Mouse (Mus musculus) MEL (cell line): ENCODE data around the gene Thap11. TPM values are rescaled to one million over a fixed set of nuclear protein-coding genes. Genes with fewer than 3 reads are reported as not detected.
A peak's percentile ranks its signal among the peaks of the same experiment; 100 is the strongest.

ENCODE experiments used
- DNase-seq: peaks from one replicate; pipeline ENCODE4 v3.0.0; 2011; ENCODE audit warnings: low read depth, low spot score
- H3K27ac ChIP-seq: 2 replicates; pipeline ENCODE4 v1.5.1; 2012; ENCODE audit warnings: low read depth, mild to moderate bottlenecking, control low read depth, low read length, moderate library complexity; ENCODE audit not compliant: control insufficient read depth
- H3K27me3 ChIP-seq, 2 experiments: fragments of 150-350 bp in 1 of 2; sonication (generic) in 1 of 2; 2 replicates each; pipeline ENCODE4 v1.6.1; 2012; ENCODE audit warnings: low read length in 2 of 2, mild to moderate bottlenecking in 2 of 2, improper control_type of control experiment in 1 of 2, moderate library complexity in 1 of 2; ENCODE audit not compliant: insufficient read depth in 2 of 2, control insufficient read depth in 1 of 2
- H3K36me3 ChIP-seq, 2 experiments: 2 replicates each; pipeline ENCODE4 v1.6.1; 2012 to 2014; ENCODE audit warnings: low read length in 2 of 2, improper control_type of control experiment in 1 of 2, inconsistent platforms in 1 of 2, mild to moderate bottlenecking in 1 of 2; ENCODE audit not compliant: insufficient read depth in 2 of 2, control insufficient read depth in 1 of 2
- H3K4me1 ChIP-seq, 2 experiments: fragments of 150-350 bp in 1 of 2; sonication (generic) in 1 of 2; 2 replicates each; pipeline ENCODE4 v1.6.1; 2012; ENCODE audit warnings: low read length in 2 of 2, improper control_type of control experiment in 1 of 2, mild to moderate bottlenecking in 1 of 2; ENCODE audit not compliant: insufficient read depth in 2 of 2, control insufficient read depth in 1 of 2
- H3K4me3 ChIP-seq, 2 experiments: fragments of 150-350 bp in 1 of 2; sonication (generic) in 1 of 2; 2 replicates each; pipeline ENCODE4 v1.5.1; 2012; ENCODE audit warnings: low read depth in 2 of 2, low read length in 2 of 2, mild to moderate bottlenecking in 2 of 2, moderate library complexity in 2 of 2, control low read depth in 1 of 2, improper control_type of control experiment in 1 of 2; ENCODE audit not compliant: control insufficient read depth in 1 of 2, insufficient read depth in 1 of 2
- H3K79me2 ChIP-seq: 2 replicates; pipeline ENCODE4 v1.6.1; 2012; ENCODE audit warnings: mild to moderate bottlenecking, low read length, moderate library complexity; ENCODE audit not compliant: control insufficient read depth, poor library complexity, insufficient read depth
- H3K9ac ChIP-seq: 2 replicates; pipeline ENCODE4 v1.6.1; 2012; ENCODE audit warnings: low read depth, mild to moderate bottlenecking, control low read depth, low read length, moderate library complexity; ENCODE audit not compliant: control insufficient read depth, poor library complexity, severe bottlenecking
- H3K9me3 ChIP-seq: fragments of 150-350 bp; sonication (generic); replicated peaks from 2 replicates; pipeline ENCODE4 v1.6.1; 2012; ENCODE audit warnings: mild to moderate bottlenecking, low read length, improper control_type of control experiment, moderate library complexity; ENCODE audit not compliant: insufficient read depth
- BHLHE40 ChIP-seq: IDR thresholded peaks from 2 replicates; pipeline ENCODE4 v1.6.1; 2012; ENCODE audit warnings: low read depth, mild to moderate bottlenecking, inconsistent platforms, low read length, improper control_type of control experiment, borderline replicate concordance
- CHD2 ChIP-seq: IDR thresholded peaks from 2 replicates; pipeline ENCODE4 v1.6.1; 2011; ENCODE audit warnings: low read length, improper control_type of control experiment
- E2F4 ChIP-seq: IDR thresholded peaks from 2 replicates; pipeline ENCODE4 v1.6.1; 2011; ENCODE audit warnings: low read depth, low read length, improper control_type of control experiment, borderline replicate concordance
- EP300 ChIP-seq, 2 experiments: IDR thresholded peaks; 2 replicates each; pipeline ENCODE4 v1.6.1; 2011; ENCODE audit warnings: improper control_type of control experiment in 2 of 2, low read length in 2 of 2, low read depth in 1 of 2, mild to moderate bottlenecking in 1 of 2
- ETS1 ChIP-seq: IDR thresholded peaks from 2 replicates; pipeline ENCODE4 v1.6.1; 2012; ENCODE audit warnings: low read depth, mild to moderate bottlenecking, inconsistent platforms, low read length, improper control_type of control experiment, moderate library complexity
- GABPA ChIP-seq: IDR thresholded peaks from 2 replicates; pipeline ENCODE4 v1.6.1; 2012; ENCODE audit warnings: low read depth, mild to moderate bottlenecking, inconsistent platforms, low read length, improper control_type of control experiment, moderate library complexity
- GATA1 ChIP-seq: IDR thresholded peaks from 2 replicates; pipeline ENCODE4 v1.6.1; 2011; ENCODE audit warnings: low read depth, low read length, improper control_type of control experiment
- HCFC1 ChIP-seq: IDR thresholded peaks from 2 replicates; pipeline ENCODE4 v1.6.1; 2012; ENCODE audit warnings: low read depth, mild to moderate bottlenecking, inconsistent platforms, low read length, improper control_type of control experiment, moderate library complexity
- JUND ChIP-seq: IDR thresholded peaks from 2 replicates; pipeline ENCODE4 v1.6.1; 2011; ENCODE audit warnings: low read depth, mild to moderate bottlenecking, improper control_type of control experiment, low read length
- MAFK ChIP-seq: IDR thresholded peaks from 2 replicates; pipeline ENCODE4 v1.6.1; 2011; ENCODE audit warnings: low read depth, mild to moderate bottlenecking, low read length, improper control_type of control experiment, borderline replicate concordance
- MAX ChIP-seq: IDR thresholded peaks from 2 replicates; pipeline ENCODE4 v1.6.1; 2011; ENCODE audit warnings: low read length, improper control_type of control experiment
- MAZ ChIP-seq: IDR thresholded peaks from 2 replicates; pipeline ENCODE4 v1.6.1; 2012; ENCODE audit warnings: low read depth, mild to moderate bottlenecking, inconsistent platforms, low read length, improper control_type of control experiment
- MEF2A ChIP-seq: IDR thresholded peaks from 2 replicates; pipeline ENCODE4 v1.6.1; 2014; ENCODE audit warnings: low read depth, mild to moderate bottlenecking, inconsistent platforms, low read length, improper control_type of control experiment; ENCODE audit not compliant: poor library complexity, insufficient replicate concordance, severe bottlenecking; ENCODE audit errors: extremely low read depth
- MXI1 ChIP-seq: IDR thresholded peaks from 2 replicates; pipeline ENCODE4 v1.6.1; 2011; ENCODE audit warnings: mild to moderate bottlenecking, low read depth, low read length, improper control_type of control experiment
- MYB ChIP-seq: IDR thresholded peaks from 2 replicates; pipeline ENCODE4 v1.6.1; 2011; ENCODE audit warnings: mild to moderate bottlenecking, low read depth, low read length, improper control_type of control experiment
- MYC ChIP-seq: IDR thresholded peaks from 2 replicates; pipeline ENCODE4 v1.6.1; 2011; ENCODE audit warnings: low read depth, mild to moderate bottlenecking, low read length, improper control_type of control experiment, moderate library complexity
- NELFE ChIP-seq: IDR thresholded peaks from 2 replicates; pipeline ENCODE4 v1.6.1; 2011; ENCODE audit warnings: low read depth, low read length, improper control_type of control experiment
- NRF1 ChIP-seq: IDR thresholded peaks from 2 replicates; pipeline ENCODE4 v1.6.1; 2014; ENCODE audit warnings: low read depth, mild to moderate bottlenecking, inconsistent platforms, low read length, improper control_type of control experiment, moderate library complexity; ENCODE audit not compliant: poor library complexity, insufficient read depth, severe bottlenecking
- POLR2AphosphoS5 ChIP-seq: IDR thresholded peaks from 2 replicates; pipeline ENCODE4 v1.6.1; 2012; ENCODE audit warnings: low read depth, borderline replicate concordance, mild to moderate bottlenecking, inconsistent platforms, low read length, moderate library complexity, mixed read lengths
- RAD21 ChIP-seq: IDR thresholded peaks from 2 replicates; pipeline ENCODE4 v1.6.1; 2011; ENCODE audit warnings: mild to moderate bottlenecking, low read depth, low read length, improper control_type of control experiment
- SIN3A ChIP-seq: IDR thresholded peaks from 2 replicates; pipeline ENCODE4 v1.6.1; 2012; ENCODE audit warnings: low read length, improper control_type of control experiment, inconsistent platforms
- SMC3 ChIP-seq: IDR thresholded peaks from 2 replicates; pipeline ENCODE4 v1.6.1; 2011; ENCODE audit warnings: low read depth, low read length, improper control_type of control experiment
- TBP ChIP-seq: IDR thresholded peaks from 2 replicates; pipeline ENCODE4 v1.8.0; 2011; ENCODE audit warnings: low read depth, low read length, improper control_type of control experiment
- TCF12 ChIP-seq: IDR thresholded peaks from 2 replicates; pipeline ENCODE4 v1.6.1; 2014; ENCODE audit warnings: low read depth, mild to moderate bottlenecking, inconsistent platforms, low read length, improper control_type of control experiment, moderate library complexity
- UBTF ChIP-seq: IDR thresholded peaks from 2 replicates; pipeline ENCODE4 v1.6.1; 2012; ENCODE audit warnings: low read depth, mild to moderate bottlenecking, inconsistent platforms, low read length, improper control_type of control experiment, moderate library complexity, borderline replicate concordance; ENCODE audit not compliant: insufficient read depth
- ZC3H11A ChIP-seq: IDR thresholded peaks from 2 replicates; pipeline ENCODE4 v1.6.1; 2012; ENCODE audit warnings: low read depth, mild to moderate bottlenecking, inconsistent platforms, low read length, improper control_type of control experiment
- ZKSCAN1 ChIP-seq: IDR thresholded peaks from 2 replicates; pipeline ENCODE4 v1.6.1; 2012; ENCODE audit warnings: low read depth, mild to moderate bottlenecking, inconsistent platforms, low read length, improper control_type of control experiment, moderate library complexity
- ZMIZ1 ChIP-seq: IDR thresholded peaks from 2 replicates; pipeline ENCODE4 v1.6.1; 2012; ENCODE audit warnings: low read depth, mild to moderate bottlenecking, inconsistent platforms, low read length, improper control_type of control experiment, moderate library complexity
- ZNF384 ChIP-seq: IDR thresholded peaks from 2 replicates; pipeline ENCODE4 v1.6.1; 2012; ENCODE audit warnings: low read depth, mild to moderate bottlenecking, inconsistent platforms, low read length, improper control_type of control experiment
- polyA plus RNA-seq, 2 experiments: library from polyadenylated mRNA; stranded (reverse) in 1 of 2; unstranded in 1 of 2; fragments of >175 nt in 1 of 2; fragments of >200 nt in 1 of 2; gene quantifications; 2 replicates each; pipeline versions ENCODE4 v1.2.1 to v1.2.4; 2012; ENCODE audit warnings: low replicate concordance in 2 of 2, low read depth in 1 of 2; ENCODE audit not compliant: insufficient read length in 2 of 2, insufficient read depth in 1 of 2, missing spikeins in 1 of 2
- total RNA-seq: library from RNA; depleted of rRNA; stranded (reverse); fragments of 300-350 nt; gene quantifications from 2 replicates; pipeline ENCODE4 v1.2.3, GENCODE M21; 2012

The Thap11 gene
- total and polyA plus RNA-seq, 3 experiments, result 48.8 to 51.4 TPM; not detected in 1

GRCm38 (mm10) chr8:105811543-105811942, 43.4 kb upstream of the Thap11 start:
- TF ChIP-seq ZNF384 (no peak), BHLHE40 (no peak), E2F4 (no peak), MYC (0 out of 2 replicates have a peak, but pooled peaks have one; percentile 39), MAX (peak; percentile 24; the same call in 1 of the 2 replicates), ZC3H11A (no peak), SIN3A (peak; percentile 36), TBP (no peak), MXI1 (peak; percentile 70; the same call in 1 of the 2 replicates), SMC3 (no peak), POLR2AphosphoS5 (no peak), MEF2A (no peak), EP300 (IDR thresholded peaks at IDR 0.05; ENCODE audit: low read depth in 1 of 2, low read length in 2 of 2) (peak in 1 of 2 experiments; percentile 28; a peak in 2 of 4 replicates), TCF12 (0 out of 2 replicates have a peak, but pooled peaks have one; percentile 15), RAD21 (no peak), MYB (no peak), JUND (no peak), NELFE (no peak), CHD2 (no peak), MAZ (0 out of 2 replicates have a peak, but pooled peaks have one; percentile 23), MAFK (no peak), GABPA (no peak), ZMIZ1 (no peak), ZKSCAN1 (no peak), ETS1 (no peak; the same call in 1 of the 2 replicates), HCFC1 (0 out of 2 replicates have a peak, but pooled peaks have one; percentile 14), NRF1 (no peak), UBTF (no peak), GATA1 (peak; percentile 76)
- Histone ChIP-seq H3K9ac (0 out of 2 replicates have a peak overlapping the region, but pooled peaks have one; percentile 13), H3K4me3 (peak overlapping the region in 1 of 2 experiments; percentile 5; a peak in 1 of 4 replicates), H3K36me3 (peaks cover 1 to 56% of the 10 kb centered on the region in 2 experiments; a peak in 3 of 4 replicates), H3K9me3 (no peaks in the 10 kb centered on the region), H3K79me2 (peaks cover 3% of the 10 kb centered on the region; the same call in 1 of the 2 replicates), H3K27ac (peak overlapping the region; percentile 83), H3K27me3 (no peaks in the 10 kb centered on the region), H3K4me1 (peaks cover 38 to 46% of the 10 kb centered on the region in 2 experiments)
- peak; percentile 53 for DNase-seq
